Mouse (Mus musculus): ENCODE measurements at regions not wholly inside any gene's neighbourhood (a gene's known extent, or its start where the extent isn't known, plus 50 kb on each side); places are given as distances from the start of the nearest gene placed in this dataset.
"Not testable (repeated sequence)": the region's sequence is repeated elsewhere in the genome, so short reads cannot be mapped to it uniquely, and the experiment has no call there.

DNA sequence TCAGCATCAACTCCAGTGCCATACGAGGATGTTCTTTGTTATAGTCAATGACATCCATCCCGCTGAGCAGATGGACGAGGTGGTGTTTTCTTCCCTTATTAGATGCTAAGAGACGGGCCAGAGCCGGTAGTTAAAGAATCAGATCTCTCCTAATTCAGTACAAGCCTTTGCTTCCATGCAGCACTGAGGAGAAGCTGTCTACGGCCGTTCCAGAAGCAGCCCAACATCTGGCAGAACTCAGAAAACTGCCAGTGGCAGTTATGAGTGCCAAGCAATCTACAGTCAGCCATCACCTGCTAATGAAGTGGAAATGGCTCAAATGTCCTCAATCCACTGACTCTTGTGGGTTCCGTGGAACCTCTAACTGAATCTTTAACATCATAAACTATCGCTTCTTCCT is 141.3 kb upstream of the Fam3c start:
- no peak for DNase-seq

DNA sequence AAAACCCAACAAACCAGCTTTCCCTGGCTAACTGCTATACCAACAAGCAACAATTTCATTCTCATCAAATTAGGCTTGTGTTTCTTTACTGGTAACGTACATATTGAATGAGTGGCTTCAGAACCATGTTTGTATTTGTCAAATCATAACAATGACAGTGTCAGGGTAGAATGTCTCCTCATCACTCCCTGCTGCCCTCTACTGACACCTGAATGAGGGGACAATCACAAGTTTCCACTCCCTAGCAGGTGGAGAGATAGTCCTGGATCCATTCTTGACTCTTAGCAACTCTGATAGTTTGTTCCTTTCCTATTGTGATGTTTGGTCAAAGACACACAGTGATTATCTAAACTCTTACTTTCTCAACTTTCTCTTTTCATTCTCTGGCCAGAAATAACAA is 140.4 kb upstream of the Fam3c start:
- DNase-seq = no peak

DNA sequence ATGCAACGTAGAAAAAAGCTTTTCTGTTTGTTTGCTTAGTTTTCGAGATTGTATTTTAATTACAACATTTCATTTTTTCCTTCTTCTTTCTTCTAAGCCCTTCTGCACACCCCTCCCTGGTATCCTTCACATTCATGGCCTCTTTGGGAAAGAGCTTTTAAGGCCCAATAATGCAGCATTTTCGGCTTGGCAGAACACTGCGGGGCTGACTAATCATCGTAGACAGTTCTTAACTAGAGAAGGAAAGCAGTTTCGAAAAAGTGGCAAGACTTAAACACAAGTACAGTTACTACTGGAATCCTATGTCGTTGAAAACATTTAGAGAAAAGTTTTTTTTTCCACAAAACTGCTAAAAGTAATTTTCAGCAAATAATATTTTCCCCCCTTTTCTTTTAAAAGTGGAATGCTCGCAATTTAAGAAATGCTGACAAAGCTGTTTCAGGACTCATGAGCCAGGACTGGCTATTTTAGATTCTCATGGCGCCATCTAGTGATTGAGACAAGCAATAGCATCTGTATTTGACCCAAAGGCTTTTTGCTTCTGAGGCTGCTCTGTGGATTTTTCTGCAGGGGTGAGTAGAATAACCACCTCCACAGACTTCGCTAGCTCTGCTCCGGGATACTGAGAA is 137.7 kb upstream of the Fam3c start:
- DNase-seq = peak; percentile 45

DNA sequence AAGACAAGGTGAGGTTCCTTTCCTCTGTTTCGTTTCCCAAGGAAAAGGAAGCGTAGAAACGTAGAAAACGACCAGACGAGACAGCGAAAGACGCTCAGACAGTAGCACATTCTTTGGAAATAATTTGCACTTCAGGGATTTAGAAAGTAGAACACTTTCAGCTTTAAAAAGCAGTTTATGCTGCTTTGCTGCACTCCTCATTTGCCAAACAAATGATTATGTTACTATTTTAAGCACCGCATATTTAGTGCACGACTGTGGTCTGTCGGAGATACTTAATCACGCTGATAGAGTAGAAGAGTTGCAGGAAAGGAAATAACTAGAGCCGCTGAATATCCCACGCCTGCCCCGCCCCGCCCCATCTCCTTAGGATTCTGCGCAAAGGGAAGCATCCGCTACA is 136.9 kb upstream of the Fam3c start:
- no peak for DNase-seq

DNA sequence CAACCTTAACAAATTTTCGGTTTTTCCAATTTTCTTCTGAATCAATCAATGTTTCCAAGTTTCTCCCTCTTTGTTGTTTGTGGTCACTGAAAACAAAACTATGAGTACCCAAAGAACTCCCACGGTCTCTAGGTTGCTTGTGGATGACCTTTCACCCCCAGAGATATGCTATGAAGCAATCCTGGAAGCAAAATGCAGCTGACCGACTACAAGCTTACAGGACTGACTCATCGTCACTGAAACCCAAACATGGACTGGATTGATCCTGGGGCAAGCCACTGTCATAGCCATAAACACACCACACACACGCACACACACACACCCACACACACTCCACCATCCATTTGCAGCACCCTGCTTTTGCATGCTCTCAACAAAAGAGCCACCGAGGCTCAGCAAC is 134.7 kb upstream of the Fam3c start:
- DNase-seq = no peak

DNA sequence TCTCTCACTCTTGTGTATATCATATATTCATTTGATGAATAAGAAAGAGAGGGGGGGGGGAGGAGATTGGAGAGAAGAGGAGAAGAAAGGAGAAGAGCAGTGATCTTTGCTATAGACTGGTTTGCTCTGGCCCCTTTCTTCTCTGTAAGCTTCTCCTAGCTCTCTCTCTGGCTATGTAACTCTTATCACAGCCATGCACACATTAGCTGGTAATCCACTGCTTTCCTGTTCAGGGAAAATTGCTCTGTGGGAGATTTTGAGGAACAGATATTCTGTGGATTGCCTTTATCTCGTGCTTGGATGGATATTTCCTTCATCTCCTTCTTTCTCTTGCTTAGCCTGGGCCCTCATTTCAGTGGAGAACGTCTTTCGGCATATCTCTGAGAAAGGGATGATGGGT is 131.4 kb upstream of the Fam3c start:
- no peak for DNase-seq

DNA sequence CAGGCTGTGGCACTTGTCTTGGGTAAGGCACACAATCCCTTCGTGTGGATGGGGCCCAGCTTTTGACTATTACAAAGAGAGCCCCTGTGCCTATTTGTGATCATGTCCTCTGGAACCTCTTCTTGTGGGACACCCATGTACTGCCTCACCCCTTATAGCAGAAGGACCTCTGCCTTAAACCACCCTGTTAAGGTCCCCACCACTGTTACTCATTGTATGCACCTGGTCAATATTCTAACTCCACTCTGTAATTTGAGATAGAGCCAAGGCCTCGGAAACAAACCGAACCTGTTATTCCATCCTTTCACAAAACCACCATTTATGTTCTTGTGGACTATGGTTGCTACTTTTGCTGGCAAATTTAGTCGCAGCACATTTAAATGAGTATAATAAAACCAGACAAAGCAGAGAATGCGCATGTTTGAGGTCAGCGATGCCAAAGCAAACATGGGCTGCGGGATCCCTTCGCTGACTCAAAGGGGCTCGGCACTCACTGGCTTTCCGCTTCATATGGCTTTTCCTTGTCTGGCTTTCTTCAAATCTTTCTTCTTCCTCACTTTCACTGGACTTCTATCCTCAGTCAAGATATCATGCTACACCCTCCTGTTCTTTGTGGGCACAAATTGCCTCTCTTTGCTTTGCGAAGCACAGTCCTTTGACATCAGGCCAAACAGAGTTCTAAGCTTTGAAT is 129.9 kb upstream of the Fam3c start:
- DNase-seq = no peak

DNA sequence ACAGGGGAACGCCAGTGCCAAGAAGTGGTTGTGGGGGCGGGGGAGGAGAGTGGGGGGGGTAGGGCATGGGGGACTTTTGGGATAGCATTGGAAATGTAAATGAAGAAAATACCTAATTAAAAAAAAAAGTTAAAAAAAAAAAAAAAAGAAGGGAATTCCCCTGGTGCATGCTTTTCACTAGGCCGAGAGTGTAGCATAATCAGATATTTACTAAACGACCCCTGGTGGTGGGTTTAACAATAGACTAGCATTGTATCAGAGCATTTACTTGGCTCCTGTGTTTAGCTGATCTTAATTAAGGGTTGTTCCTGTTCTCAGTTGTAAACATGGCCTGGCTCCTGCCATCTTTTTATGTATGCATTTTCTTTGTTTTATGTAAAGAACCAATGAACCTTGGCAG is 126.2 kb upstream of the Fam3c start:
- DNase-seq = not testable (repeated sequence)

DNA sequence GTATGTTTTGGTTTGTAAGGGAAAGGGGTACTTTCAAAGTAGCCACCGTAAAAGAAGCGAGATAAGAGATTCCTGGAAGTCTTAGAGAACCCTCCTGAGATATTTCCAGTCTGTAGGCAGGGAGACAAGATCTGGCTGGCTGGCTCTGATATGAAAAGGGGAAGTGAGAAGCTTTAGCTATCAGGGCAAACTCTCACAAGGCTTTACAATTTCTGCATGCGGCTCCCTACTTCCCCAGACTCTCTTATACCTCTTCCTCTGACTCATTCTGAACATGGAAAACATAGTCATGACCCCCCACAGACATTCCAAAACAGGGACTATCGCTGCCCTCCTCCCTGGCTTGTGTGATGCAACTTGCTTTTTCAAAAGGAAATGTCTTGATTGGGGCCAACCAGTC is 118.6 kb upstream of the Fam3c start:
- DNase-seq = no peak

DNA sequence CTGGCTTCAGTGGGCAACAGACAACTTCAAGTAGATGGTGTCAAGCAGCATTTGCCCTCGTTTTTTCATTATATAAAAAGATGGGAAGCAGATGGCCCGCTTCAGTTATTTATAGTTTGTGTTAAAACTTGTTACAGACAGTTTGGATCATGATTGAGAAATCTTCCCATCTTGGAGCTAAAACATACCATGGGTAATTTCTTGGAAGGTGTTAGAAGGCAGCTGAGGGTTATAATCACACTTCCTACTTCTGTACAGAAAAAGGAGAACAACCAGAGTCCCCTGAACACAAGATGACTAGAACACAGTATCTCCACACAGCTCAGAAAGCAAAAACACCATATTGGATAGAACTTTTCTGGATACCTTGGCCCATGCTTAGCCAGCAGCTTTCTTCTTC is 118.0 kb upstream of the Fam3c start:
- DNase-seq = peak; percentile 32

DNA sequence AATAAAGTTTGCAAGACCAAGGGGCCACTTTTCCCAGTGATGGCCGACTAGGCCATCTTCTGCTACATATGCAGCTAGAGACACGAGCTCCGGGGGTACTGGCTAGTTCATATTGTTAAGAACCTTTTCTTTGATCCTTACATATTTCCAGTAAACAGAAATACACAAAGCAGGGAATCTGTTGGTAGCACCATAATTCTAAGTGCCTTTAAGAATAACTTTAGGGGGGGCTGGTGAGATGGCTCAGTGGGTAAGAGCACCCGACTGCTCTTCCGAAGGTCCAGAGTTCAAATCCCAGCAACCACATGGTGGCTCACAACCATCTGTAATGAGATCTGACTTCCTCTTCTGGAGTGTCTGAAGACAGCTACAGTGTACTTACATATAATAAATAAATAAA is 116.4 kb upstream of the Fam3c start:
- not testable (repeated sequence) for DNase-seq

DNA sequence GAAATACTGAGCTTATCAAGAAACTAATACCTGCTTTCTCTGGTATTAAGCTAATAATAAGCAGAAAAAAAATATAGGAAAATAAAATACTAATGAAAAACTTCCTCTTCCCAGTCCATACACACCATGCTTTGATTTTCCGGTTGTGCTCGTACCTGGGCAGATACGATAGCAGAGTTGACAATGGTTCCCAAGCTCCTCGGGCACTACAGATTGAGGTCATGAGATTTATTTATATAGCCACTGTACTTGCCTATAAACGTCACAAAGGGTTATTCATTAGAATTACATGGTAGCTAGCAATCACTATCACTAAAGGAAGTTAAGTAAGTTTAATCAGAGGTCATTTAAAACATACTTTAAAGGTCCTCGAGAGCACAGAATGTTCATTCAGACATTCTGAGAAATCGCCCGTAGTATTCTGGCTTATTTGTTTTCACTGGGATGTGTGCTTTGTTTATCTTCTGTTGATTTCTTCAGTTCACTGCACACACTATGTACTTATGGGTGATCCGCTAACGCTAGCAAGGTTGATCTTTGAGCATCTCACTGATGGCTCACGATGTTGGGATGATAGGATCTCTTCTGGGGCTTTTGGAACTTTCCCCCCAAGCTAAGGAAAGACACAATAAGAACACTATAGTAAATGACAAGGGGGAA is 111.4 kb upstream of the Fam3c start:
- DNase-seq = no peak

DNA sequence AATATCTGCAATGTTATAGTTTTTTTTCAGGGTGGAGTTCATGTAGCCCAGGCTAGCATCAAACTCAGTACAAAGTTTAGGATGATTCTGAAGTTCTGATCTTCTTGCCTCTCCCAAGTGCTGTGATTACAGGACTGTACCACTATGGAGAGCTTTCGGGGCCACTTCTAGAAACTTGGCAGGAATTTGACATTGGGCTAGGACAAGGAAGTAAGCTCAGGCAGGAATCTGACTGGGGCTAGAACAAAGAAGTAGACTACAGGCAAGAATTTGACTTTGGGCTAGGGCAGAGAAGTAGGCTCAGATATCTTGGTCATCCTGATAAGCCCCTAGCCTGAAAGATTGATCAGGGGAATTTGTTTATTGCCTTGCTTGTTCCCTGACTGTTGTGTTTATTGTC is 109.9 kb upstream of the Fam3c start:
- no peak for DNase-seq

DNA sequence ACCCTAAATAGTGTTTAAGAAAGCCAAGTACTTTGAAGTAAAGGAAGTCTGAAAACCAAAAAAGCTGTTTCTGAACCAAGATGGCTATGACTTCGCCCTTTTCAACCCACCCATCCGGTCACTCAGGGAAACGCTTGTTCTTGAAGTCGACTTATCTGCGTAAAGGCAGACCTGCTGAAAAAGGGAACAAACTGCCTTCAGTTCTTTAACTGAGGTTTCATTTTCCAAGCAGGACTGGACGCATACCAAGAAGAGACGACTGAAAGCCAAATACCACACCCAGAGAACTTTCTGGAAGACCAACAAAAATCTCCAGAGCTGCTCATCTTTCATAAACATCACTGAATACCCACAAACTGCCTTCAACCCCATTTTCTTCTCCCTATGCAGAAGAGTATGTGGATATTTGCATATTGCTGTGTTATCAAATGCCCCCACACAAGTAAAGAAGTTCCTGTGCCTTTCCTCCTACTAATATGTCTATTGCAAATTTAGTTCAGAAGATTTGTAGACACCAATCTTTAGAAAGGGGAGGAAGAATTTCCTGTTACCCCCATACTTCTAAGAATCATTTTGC is 103.5 kb upstream of the Fam3c start:
- DNase-seq = no peak

DNA sequence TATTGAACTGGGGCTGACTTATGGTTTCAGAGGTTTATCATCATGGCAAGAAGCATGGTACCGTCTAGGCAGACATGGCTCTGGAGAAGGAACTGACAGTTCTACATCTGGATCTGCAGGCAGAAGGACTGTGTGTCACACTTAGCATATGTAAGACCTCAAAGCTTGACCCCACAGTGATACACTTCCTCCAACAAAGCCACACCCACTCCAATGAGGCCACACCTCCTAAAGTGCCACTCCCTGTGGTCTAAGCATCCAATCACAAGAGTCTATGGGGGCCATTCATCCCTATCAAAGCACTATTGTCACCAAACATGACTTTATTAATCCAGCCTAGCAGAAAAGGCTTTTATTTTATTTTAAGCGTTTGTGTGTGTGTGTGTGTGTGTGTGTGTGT is 96.2 kb upstream of the Fam3c start:
- no peak for DNase-seq

DNA sequence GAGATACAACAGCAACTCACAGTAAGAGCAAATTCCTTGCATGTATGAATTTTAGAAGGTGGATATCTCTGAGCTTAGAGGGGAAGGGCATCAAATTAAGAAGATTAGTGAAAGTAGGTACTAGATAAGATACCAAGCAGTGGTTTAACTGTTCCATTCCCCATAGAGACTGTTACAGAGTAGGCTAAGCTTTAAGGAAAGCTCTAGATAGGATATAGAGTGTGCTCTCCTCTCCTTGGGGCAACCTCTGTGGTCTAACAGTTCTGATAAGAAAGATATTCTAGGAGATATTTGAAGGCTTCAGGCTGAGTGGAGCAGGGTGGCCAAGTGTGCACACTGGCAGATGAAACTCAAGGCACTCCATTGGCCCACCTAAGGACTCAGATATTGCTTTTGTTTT is 94.5 kb upstream of the Fam3c start:
- DNase-seq = no peak

DNA sequence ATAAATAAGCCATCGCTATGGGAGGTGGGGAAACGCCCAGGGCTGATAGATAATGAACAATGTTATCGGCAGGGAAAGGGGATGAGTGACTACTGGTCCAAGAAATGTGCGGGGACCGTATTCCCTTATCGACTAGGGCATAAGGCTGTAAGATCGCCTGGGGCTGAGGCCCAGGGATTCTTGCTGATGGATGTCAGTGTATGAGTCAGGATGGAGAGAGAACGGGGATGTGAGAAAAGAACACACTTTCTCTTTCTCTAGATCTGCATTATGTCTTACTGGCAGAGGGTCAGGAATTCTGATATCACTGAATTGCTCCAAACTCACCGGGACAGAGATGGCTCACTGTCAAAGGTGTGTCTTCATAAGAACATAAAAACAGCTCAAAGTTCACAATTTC is 92.9 kb upstream of the Fam3c start:
- DNase-seq = no peak

DNA sequence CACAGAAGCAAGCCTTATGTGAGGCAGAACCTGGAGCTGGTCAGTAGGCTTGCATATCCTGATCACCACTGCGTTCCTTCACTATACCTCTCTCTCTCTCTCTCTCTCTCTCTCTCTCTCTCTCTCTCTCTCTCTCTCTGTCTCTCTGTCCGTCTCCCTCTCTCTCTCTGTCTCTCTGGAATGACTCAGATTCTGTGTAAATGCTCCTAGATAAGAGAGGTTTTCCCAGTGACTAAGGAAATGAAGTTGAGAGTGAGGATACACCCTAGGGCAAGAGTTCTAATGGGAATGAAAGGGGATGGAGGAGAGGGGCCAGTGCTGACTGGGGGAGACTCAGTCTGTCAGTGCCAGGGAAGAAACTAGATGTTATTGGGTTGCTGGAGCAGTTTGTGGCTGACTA is 91.6 kb upstream of the Fam3c start:
- DNase-seq = no peak

DNA sequence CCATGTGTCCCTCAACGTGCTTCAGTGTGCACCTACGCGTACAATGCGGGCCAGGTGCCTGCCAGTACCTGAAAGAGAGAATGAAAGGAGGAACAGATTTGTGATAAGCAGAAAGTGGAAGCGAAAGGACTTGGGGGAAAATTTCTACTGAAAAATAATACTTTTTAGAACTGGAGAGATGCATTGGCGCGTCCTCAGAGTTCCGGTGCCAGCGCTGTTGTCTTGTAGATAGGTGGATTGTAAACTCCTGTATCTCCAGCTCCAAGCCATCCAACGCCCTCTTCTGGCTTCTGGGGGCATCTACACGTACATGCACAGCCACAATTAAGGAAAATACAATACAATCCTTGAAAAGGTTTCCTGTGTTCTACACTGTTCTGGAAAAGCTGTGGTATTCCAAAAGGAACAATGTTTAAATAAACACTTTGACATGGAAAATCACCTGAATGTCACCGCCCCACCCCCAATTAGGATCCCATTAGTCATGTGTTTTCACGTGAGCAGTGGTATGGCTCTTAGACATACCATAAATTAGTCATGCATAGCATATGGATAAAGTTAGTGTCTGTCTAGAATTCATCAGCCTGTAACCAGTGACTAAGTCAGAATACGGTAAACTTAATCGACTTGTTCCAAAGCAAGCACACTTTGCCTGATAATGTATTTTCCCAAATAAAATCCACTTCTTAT is 90.7 kb upstream of the Fam3c start:
- DNase-seq = no peak

DNA sequence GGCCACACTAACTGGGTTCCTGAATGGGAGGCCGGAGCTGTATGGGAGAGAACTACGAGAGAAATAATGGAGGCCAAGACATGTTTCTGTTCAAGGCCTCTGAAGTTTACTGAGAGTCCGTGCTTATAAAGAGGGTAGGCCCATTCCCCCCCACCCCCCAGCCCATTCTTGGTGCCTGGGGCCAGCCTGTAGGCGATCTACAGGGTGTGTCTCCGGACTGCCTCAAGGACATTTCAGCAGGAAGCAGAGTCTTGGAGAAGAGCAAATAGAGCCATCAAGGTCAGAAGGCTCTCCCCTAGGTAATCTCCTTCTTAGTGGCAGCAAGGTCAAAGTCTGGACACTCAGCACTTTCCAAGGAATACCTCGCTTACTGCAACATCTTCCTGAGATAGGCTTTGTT is 88.8 kb upstream of the Fam3c start:
- not testable (repeated sequence) for DNase-seq

DNA sequence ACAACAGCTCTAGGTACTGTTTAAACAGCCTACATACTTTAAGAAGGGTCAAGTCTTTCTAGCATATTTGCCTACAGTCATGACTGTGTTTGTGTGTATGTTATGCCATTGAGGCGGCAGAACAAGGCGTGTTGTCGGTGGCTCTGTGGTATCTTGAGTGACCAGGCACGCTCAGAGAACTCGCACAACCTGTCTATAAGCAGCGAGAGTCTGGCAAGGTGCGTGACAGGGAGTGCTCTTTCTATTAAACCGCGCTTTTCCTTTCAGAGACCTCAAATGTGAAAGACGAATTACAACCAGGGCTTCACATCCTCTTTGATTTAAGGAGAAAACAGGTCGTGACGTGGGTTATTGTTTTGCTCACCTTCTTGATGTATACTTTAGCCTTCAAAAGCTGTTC is 88.2 kb upstream of the Fam3c start:
- no peak for DNase-seq

DNA sequence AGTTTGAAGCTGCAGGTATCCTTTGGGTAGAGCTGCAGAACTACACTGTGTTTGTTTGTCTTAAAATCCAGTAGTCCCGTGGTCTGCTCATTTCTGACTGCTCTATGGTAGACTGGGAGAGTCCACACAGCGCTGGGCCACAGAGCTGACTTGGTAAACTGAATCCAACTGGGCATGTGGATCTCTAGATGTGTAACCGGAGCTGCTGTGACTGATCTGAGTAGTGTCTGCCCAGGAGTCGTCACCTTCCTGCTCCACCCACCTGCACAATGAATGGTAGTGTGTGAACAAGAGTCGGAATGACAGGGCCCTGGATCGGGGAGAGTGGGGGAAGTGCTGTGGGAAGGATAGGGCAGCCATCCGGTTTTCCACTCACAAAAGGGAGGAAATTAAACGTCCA is 87.5 kb upstream of the Fam3c start:
- DNase-seq = no peak

DNA sequence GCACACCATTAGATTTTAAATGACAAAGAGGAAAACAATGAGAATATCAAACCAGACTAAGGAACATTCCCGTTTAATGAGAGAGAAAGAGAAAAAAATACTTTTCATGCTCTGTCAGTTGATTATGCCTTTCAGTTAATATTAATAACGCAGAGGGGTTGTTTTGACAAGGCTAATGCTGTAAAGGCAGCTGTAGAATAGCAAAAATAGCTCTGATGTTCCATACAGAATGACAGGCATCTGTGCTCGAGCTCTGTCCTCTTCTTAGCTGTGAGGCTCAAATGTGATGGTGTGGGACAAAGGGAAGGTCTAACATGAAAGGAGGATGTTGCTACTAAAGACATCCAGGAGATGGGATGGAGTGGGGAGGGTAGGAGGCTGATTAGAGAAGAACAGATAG is 87.1 kb upstream of the Fam3c start:
- no peak for DNase-seq

DNA sequence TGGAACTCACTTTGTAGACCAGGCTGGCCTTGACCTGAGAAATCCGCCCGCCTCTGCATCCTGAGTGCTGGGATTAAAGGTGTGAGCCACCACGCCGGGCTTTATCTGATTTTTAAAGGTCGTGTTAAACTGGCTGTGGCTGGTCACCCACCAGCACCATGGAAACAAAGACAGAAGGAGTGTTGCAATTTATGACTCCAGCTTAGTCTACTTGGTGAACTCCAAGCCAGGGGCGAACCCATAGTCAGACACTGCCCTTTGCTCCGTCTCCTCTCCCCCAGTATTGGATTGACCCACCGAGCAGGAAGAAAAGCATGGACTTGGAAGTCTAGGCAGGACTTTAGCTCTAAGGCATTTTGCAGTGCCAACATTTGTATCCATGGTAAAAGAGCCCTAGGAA is 86.5 kb upstream of the Fam3c start:
- no peak for DNase-seq
